Mouse (Mus musculus): ENCODE data around the gene Gsdma. TPM values are rescaled to one million over a fixed set of nuclear protein-coding genes. Genes with fewer than 3 reads are reported as not detected.
"Not testable (repeated sequence)": the region's sequence is repeated elsewhere in the genome, so short reads cannot be mapped to it uniquely, and the experiment has no call there.

The Gsdma gene
- polyA plus RNA-seq (2015; fragmentation: Nextera tagmentation; extraction: Ambion mirVana): not detected in 2 replicates

DNA sequence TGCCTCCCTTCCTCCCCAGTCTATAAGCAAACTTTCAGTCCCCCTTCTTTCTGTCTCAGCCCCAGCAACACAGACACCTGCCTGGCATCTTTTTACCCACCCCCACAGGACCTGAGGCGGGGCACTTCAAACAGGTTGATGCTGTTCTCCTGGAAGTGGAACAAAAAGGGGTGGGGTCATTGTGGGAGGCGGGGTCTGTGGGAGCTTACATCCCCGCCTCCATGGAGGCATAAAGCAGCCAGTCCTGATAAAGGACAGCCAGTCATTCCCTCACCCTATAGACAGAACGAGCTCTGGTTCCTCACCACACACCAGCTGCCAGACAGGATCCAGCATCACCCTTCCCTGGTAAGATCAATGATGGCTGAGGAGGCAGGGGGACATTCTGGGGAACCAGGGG, at the start of gene Gsdma:
TSS of gene Gsdma (plus strand) at position 261 of the 400 bp plus-strand sequence.
- Histone ChIP-seq H3K9me3 (no peaks in the 10 kb centered on the region), H3K4me3 (no peak within 1 kb of the TSS), H3K4me1 (0 out of 2 replicates have a peak, but pooled peaks cover 4% of the 10 kb centered on the region), H3K4me2 (replicated peaks) (no peak within 1 kb of the TSS), H3K9ac (replicated peaks) (no peak within 1 kb of the TSS), H3K36me3 (no peaks in the 10 kb centered on the region), H3K27me3 (0 out of 2 replicates have a peak, but pooled peaks cover 6% of the 10 kb centered on the region), H3K27ac (replicated peaks) (no peak within 1 kb of the TSS)
- WGBS: 25% methylated on average over 4 of the region's 4 CpGs
- no peak for ATAC-seq (replicated peaks)

DNA sequence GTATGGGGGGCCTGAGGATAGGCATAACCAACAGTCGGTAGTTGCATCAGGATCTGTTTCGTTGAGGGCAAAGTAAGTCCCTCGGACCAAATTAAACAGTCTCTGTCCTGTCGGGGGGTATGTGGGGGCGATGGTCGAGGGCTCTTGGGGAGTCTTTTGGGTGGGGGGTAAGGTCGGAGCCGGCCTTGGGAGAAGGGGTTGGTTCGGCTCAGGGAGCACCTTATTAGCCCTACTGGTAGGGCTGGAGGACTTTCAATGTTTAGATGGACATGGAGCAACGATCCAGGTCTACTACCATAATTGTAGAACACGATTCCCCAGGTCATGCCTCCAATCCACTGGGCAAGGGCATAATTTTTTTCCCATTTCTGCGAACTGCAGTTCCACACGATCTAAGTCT, 43.4 kb upstream of the Gsdma start:
- Histone ChIP-seq H3K4me3 (no peak overlapping the region), H3K4me2 (replicated peaks) (no peak overlapping the region), H3K9me3 (no peaks in the 10 kb centered on the region), H3K9ac (replicated peaks) (no peak overlapping the region), H3K27me3 (no peaks in the 10 kb centered on the region), H3K4me1 (no peaks in the 10 kb centered on the region), H3K27ac (replicated peaks) (no peak overlapping the region), H3K36me3 (no peaks in the 10 kb centered on the region)
- 94% methylated on average over 13 of the region's 13 CpGs for WGBS
- no peak for ATAC-seq (replicated peaks)

DNA sequence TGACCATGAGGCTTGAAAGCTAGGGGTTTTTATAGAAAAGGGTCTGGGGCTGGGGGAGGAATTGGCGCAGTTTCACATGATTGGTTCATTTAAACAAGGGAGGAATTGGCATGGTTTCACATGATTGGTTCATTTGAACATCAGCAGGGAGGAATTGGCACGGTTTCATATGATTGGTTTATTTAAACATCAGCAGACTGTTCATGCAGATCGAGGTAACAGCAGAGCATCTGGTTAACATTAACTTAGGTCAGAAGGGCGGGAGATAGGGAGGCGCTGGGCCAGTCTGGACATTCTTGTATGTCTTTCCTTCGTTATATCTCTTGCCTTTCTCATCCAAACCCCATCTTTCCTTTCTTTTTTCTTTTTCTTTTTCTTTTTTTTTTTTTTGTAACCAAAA, 40.2 kb upstream of the Gsdma start:
- H3K4me3 ChIP-seq; H3K9ac ChIP-seq (replicated peaks); H3K4me2 ChIP-seq (replicated peaks); H3K27me3 ChIP-seq; H3K4me1 ChIP-seq; H3K36me3 ChIP-seq; ATAC-seq (replicated peaks); H3K9me3 ChIP-seq; H3K27ac ChIP-seq (replicated peaks): not testable (repeated sequence)
- 86% methylated on average over 6 of the region's 6 CpGs for WGBS

DNA sequence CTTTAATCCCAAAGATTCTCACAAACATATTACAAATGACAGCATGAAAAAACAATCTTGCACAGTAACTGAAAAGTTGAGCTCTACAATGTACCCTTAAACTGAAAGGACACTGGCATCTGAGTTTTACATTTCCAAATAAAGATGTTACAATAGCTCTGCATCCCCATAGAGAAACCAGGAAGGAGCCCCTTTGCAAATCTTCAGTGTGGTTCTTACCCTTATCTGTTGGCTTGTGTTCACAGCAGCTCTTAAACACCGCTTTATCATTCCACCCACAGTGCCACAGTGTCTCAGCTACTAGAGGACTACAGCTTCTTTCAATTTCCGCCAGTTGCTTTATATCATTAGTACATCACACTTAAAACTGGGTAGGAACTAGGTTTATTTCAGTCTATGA, 39.8 kb upstream of the Gsdma start:
- H3K9ac ChIP-seq (replicated peaks); H3K27me3 ChIP-seq; H3K27ac ChIP-seq (replicated peaks); ATAC-seq (replicated peaks); H3K9me3 ChIP-seq; H3K36me3 ChIP-seq; H3K4me2 ChIP-seq (replicated peaks); H3K4me3 ChIP-seq; H3K4me1 ChIP-seq: not testable (repeated sequence)
- 95% methylated on average over 2 of the region's 2 CpGs for WGBS

DNA sequence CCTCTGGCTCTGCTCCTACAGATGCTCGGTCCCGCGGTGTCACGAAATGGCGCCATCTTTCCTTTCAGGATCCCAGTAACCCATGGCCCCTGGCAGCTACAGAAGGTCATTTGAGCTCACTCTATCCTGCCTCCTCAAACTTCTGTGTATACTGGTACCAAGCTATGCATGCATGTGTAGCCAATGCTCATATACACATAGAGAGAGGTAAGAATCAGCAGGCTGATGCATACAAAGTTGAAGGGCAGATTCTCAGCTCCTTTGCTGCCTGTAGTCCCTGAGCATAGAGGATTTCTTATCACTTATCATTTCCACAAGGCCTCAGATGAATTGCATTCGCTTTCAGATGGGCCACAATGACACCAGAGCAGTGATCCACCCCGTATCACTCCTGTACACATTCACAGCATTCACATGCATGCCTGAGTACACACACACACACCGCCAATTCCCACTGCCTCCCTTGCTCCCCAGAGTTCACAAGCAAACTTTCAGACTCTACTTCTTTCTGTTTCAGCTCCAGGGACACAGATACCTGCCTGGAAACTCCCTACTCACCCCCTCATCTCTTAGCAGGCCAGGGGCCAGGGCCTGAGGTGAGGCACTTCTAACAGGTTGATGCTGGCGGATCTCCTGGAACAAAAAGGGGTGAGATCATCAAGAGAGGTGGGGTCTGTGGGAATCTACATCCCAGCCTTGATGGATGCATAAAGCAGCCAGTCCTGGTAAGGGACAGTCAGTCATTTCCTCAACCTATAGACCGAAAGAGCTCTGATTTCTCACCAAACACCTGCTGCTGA, 38.3 kb upstream of the Gsdma start, which contains the start of the genes Gm12355 and Gsdma3:
TSS of gene Gm12355 (minus strand) at position 51 of the 800 bp plus-strand sequence.
TSS of gene Gsdma3 (plus strand) at position 750 of the 800 bp plus-strand sequence.
- ATAC-seq (replicated peaks): no peak

DNA sequence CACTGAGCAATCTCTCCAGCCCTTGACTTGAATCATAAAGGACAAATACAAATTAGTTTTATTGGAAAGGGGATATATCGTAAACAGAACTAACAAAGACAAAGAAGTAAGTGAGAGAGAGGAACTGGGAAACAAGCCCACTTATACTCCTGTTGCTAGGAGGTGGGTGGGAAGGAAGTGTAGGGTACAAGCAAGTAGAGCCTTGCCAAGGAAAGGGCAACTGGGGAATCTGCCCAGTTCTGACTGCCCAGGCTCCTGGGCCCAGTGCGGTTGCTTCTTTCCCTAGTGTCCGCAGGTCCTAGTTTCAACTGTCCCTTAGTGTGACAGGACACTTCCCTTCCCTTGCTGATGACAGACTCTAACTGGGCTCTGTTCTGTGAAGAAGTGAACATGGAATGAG, 35.4 kb upstream of the Gsdma start:
- WGBS: 94% methylated on average over 3 of the region's 3 CpGs
- no peaks in the 10 kb centered on the region for H3K4me1 ChIP-seq
- H3K4me3 ChIP-seq: no peak overlapping the region
- H3K9ac ChIP-seq (replicated peaks): no peak overlapping the region
- no peaks in the 10 kb centered on the region for H3K36me3 ChIP-seq
- no peaks in the 10 kb centered on the region for H3K27me3 ChIP-seq
- no peak overlapping the region for H3K27ac ChIP-seq (replicated peaks)
- no peak for ATAC-seq (replicated peaks)
- no peak overlapping the region for H3K4me2 ChIP-seq (replicated peaks)
- H3K9me3 ChIP-seq: no peaks in the 10 kb centered on the region

More for the DNA sequence above, 38.3 kb upstream of the Gsdma start, which contains the start of the genes Gm12355 and Gsdma3:
- Histone ChIP-seq H3K9me3 (no peaks in the 10 kb centered on the region), H3K4me1 (no peaks in the 10 kb centered on the region), H3K27ac (replicated peaks) (no peak within 1 kb of the TSS), H3K4me3 (no peak within 1 kb of the TSS), H3K36me3 (no peaks in the 10 kb centered on the region), H3K9ac (replicated peaks) (no peak within 1 kb of the TSS), H3K4me2 (replicated peaks) (no peak within 1 kb of the TSS), H3K27me3 (no peaks in the 10 kb centered on the region)
- WGBS: 89% methylated on average over 10 of the region's 10 CpGs

DNA sequence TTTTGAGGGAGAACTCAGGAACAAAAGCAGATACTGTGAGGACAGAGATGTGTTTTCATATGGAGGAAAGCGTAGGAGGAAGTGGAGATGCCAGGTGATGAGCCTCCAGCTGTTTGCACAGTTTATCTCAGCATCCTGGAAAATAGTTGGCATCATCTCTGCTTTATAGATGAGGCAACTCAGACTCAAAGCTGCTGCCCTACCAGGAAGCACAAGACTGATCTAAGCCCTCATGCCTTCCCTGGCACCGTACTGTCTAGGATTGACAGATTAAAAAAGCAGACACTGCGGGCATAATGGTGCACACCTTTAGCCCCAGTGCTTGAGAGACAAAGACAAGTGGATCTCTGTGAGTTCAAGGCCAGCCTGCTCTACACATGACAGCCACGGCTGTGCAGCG, 33.5 kb upstream of the Gsdma start:
- Histone ChIP-seq H3K9me3 (no peaks in the 10 kb centered on the region), H3K4me2 (replicated peaks) (no peak overlapping the region), H3K36me3 (no peaks in the 10 kb centered on the region), H3K27ac (replicated peaks) (no peak overlapping the region), H3K27me3 (no peaks in the 10 kb centered on the region), H3K4me1 (no peaks in the 10 kb centered on the region), H3K4me3 (no peak overlapping the region), H3K9ac (replicated peaks) (no peak overlapping the region)
- 88% methylated on average over 5 of the region's 5 CpGs for WGBS
- no peak for ATAC-seq (replicated peaks)

DNA sequence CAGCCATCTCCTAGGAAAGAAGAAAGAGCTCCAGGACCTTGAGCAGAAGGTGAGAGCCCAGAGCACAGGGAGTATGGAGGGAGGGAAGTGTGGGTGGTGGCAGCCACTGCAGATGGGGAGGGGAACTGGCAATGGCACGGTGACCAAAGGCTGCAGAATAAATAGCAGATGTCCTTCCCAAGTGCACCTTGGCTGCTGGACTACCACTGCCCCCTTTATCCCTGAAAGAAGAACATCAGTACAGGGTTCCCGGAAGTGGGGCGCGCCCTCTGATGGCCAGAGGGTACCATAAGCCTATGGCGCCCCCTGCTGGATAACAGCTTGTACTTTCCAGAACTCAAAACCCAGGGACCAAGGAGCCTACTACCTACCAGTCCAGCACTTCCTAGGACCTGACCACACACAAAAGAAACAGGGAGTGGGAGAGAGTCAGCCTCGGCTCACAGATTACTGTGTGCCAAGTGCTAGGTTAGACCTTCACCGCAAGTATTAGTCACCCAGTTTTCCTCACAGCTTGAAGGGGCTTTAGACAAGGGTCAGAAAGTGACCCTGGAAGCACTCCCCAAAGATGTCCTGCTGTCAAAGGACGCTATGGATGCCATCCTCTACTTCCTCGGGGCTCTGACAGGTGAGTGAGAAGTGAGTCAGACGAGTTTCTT, 28.7 kb upstream of the Gsdma start:
- not testable (repeated sequence) for H3K4me1 ChIP-seq; H3K27me3 ChIP-seq; H3K9me3 ChIP-seq; H3K9ac ChIP-seq (replicated peaks); H3K4me3 ChIP-seq; H3K27ac ChIP-seq (replicated peaks); H3K36me3 ChIP-seq; ATAC-seq (replicated peaks); H3K4me2 ChIP-seq (replicated peaks)
- 36% methylated on average over 10 of the region's 10 CpGs for WGBS

DNA sequence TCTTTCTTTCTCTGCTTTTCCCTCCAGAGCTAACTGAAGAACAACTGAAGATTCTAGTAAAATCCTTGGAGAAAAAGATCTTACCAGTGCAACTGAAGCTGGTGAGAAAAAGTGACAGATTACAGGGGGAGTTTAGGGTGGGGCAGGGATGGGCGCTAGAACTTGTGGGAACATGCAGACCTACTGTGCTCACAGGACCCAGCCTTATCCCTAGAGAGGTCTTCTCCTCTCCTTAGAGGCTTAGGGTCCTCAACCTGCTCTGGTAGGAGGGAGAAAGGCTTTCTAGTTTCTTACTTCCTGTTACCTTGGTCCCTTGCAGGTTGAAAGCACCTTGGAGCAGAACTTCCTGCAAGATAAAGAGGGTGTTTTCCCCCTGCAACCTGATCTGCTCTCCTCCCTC, 26.6 kb upstream of the Gsdma start:
- no peak for ATAC-seq (replicated peaks)

DNA sequence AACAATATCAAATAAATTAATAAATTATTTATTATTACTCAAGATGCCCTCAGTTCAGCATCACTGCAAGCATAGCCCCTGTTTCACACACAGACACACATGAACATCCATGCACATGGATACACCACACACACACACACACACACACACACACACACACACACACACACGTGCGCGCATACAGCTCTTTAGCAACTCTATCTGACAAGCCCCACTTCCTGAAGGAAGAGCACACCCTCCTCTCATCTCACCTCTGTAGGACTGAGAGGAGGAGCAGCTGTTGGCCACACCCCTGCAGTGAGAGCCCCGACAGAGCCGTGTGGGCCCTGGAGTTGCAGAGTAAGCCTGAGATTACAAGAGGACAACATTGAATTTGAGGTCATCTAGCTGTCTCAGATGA, 24.1 kb upstream of the Gsdma start:
- no peaks in the 10 kb centered on the region for H3K36me3 ChIP-seq
- no peaks in the 10 kb centered on the region for H3K27me3 ChIP-seq
- H3K4me1 ChIP-seq: no peaks in the 10 kb centered on the region
- H3K27ac ChIP-seq (replicated peaks): no peak overlapping the region
- H3K4me2 ChIP-seq (replicated peaks): no peak overlapping the region
- no peak overlapping the region for H3K4me3 ChIP-seq
- H3K9me3 ChIP-seq: no peaks in the 10 kb centered on the region
- no peak overlapping the region for H3K9ac ChIP-seq (replicated peaks)
- no peak for ATAC-seq (replicated peaks)
- WGBS: 73% methylated on average over 5 of the region's 5 CpGs

More for the DNA sequence above, 26.6 kb upstream of the Gsdma start:
- Histone ChIP-seq H3K4me3 (no peak overlapping the region), H3K4me1 (no peaks in the 10 kb centered on the region), H3K9ac (replicated peaks) (no peak overlapping the region), H3K27me3 (no peaks in the 10 kb centered on the region), H3K27ac (replicated peaks) (no peak overlapping the region), H3K9me3 (no peaks in the 10 kb centered on the region), H3K4me2 (replicated peaks) (no peak overlapping the region), H3K36me3 (no peaks in the 10 kb centered on the region)
- 77% methylated on average over 1 of the region's 1 CpGs for WGBS

DNA sequence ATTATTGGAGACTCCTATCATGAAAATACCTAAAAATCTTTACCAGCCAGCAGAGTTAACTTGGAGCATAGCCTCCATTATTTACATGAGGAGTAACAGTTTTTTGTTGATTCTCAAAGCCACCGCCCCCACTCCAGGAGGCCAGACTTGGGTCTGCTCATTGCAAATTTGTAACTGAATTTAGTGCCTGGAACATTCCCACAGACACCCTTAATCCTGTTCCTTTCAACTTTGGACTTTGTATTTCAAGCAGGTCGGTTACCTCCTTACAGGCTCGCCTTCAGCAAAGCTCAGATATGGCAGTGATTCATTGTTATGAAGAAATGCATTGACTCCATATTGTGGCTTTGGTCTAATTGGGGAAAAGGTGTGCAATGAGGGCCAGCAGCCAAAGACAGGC, 19.4 kb upstream of the Gsdma start:
- Histone ChIP-seq H3K9me3 (no peaks in the 10 kb centered on the region), H3K27ac (replicated peaks) (no peak overlapping the region), H3K9ac (replicated peaks) (no peak overlapping the region), H3K27me3 (no peaks in the 10 kb centered on the region), H3K4me1 (no peaks in the 10 kb centered on the region), H3K36me3 (no peaks in the 10 kb centered on the region), H3K4me2 (replicated peaks) (no peak overlapping the region), H3K4me3 (no peak overlapping the region)
- 79% methylated on average over 3 of the region's 3 CpGs for WGBS
- no peak for ATAC-seq (replicated peaks)

DNA sequence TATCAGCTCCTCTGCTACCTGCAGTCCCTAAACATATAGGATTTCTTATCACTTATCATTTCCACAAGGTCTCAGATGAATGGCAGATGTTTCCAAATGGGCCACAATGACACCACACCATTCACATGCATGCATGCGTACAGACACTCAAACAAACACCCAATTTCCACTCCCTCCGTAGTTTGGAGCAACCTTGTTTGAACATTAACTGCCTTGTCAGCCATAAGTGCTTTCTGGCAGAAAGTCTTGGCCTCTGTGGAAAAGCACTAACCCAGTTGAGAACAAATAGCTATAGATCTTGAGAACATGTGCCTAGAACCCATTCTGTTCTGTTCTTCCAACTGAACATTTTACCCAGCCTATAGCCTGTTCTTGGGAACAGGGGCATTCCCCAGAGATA, 18.2 kb upstream of the Gsdma start:
- no peak for ATAC-seq (replicated peaks)
- Histone ChIP-seq H3K9ac (replicated peaks) (no peak overlapping the region), H3K4me2 (replicated peaks) (no peak overlapping the region), H3K9me3 (no peaks in the 10 kb centered on the region), H3K36me3 (no peaks in the 10 kb centered on the region), H3K27ac (replicated peaks) (no peak overlapping the region), H3K4me1 (no peaks in the 10 kb centered on the region), H3K4me3 (no peak overlapping the region), H3K27me3 (no peaks in the 10 kb centered on the region)
- 91% methylated on average over 2 of the region's 2 CpGs for WGBS
